Mouse (Mus musculus): ENCODE data around the gene Simc1. TPM values are rescaled to one million over a fixed set of nuclear protein-coding genes. Genes with fewer than 3 reads are reported as not detected.

The Simc1 gene
- total RNA-seq, 2 experiments from 2014 or later = 13.6 to 14.8 TPM

DNA sequence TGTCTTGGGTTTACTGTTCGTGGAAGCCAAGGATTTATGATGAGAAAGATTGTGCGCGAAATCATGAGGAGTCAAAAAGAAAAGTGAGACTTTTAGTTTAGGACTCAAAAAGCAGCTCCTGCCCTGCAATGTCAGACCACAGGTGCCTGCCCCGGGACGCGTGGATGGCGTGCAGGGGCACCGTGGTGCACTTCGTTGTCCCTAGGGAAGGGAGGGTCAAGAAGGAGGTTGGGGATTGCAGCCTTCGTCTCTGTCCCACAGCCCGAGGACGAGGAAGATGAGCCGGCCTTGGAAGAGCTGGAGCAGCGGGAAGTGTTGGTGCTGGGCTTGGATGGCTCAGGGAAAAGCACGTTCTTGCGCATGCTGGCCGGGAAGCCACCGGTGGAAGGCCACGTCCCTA lies 71.9 kb downstream of the Simc1 start:
- intact Hi-C loops (cut with DNase I) = no loop called here

GRCm38 (mm10) chr13:54577652-54578507 lies 74.3 kb downstream of the Simc1 start:
- no peak for DNase-seq (ENCODE audit: low spot score in 2 of 2)
- intact Hi-C loops (cut with DNase I) = no loop called here

More for the DNA sequence above, 71.9 kb downstream of the Simc1 start:
- no peak for DNase-seq (ENCODE audit: low spot score in 2 of 2)

DNA sequence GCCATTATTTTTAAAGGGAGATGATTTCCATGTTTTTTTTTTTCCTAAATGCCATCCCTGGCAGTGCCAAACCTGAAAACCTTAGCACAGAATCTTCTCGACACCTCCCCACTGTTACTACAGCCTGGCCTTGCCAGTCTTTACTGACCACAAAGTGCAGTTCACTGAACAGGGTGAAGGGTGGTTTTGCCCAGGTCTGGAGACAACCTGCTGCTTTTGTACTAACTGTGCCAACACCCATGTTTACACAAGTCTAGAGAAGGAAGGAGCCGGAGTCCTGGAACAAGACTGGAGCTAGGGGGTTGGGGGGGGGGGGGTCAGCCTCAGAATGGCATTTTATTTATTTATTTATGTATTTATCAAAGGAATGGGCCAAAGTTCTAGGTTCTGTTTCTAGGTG lies 77.8 kb downstream of the Simc1 start:
- intact Hi-C loops (cut with DNase I) = no loop called here
- no peak for DNase-seq (ENCODE audit: low spot score in 2 of 2)

DNA sequence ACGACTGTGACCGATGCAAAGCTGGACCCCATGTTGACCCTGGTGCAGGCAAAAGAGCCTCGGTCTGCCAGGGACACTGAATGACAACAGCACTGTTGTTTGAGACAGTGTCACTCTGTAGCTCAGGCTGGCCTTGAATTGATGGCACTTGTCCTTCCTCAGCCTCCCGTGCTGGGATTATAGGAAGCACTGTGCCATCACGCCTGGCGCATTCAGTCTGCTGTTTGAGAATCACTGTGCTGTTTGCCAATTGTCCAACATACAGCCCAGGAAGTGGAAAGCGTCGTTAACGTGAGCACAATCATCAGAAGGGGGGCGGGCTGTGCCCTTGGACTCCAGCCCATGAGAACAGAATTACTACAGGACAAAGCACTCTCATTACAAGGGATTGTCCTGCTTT lies 78.5 kb downstream of the Simc1 start:
- no peak for DNase-seq (ENCODE audit: low spot score in 2 of 2)
- intact Hi-C loops (cut with DNase I) = no loop called here

DNA sequence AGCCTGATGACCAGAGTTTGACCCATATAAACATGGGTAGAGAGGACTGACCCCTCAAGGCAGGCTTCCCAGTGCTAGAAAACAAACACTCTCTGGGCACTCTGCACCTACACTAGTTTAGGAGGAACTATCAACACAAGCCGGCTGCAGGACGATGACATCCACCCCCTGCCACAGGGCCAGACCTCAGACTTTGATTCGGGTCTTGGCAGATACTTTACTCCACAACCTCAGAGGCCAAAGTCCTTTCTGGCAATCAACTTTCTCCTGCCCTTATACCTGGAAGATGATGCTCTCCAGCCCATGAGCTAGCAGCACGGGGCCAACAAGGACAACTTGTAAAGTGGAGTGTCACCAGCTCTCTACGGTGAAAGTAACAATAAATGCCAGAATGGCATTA lies 79.3 kb downstream of the Simc1 start:
- DNase-seq (ENCODE audit: low spot score in 2 of 2) = no peak
- intact Hi-C loops (cut with DNase I) = no loop called here

DNA sequence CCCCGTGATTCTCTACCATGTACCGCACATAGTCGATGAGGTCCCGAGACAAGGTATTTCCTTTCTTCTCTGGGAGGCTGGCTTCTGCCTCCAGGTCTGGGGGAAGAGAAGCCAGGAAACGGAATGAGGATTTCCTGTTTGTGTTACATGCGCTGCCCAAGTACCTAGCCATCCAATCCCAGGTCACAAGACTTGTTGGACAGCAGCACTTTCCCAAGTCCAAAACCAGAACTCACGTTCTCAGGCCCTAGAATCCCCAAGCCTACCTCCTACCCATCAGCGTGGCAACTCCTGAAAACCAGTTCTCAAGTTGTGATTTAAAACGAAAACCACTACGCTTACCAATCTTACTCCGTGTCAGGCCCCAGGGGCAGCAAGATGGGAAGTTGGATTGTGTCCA lies 82.3 kb downstream of the Simc1 start:
- DNase-seq (ENCODE audit: low spot score in 2 of 2) = no peak
- intact Hi-C loops (cut with DNase I) = no loop called here

- intact Hi-C loops (cut with DNase I) = no loop called here
- no peak for DNase-seq (ENCODE audit: low spot score in 2 of 2)
These were observed 85.9 kb downstream of the Simc1 start for GRCm38 (mm10) chr13:54589414-54589995.

DNA sequence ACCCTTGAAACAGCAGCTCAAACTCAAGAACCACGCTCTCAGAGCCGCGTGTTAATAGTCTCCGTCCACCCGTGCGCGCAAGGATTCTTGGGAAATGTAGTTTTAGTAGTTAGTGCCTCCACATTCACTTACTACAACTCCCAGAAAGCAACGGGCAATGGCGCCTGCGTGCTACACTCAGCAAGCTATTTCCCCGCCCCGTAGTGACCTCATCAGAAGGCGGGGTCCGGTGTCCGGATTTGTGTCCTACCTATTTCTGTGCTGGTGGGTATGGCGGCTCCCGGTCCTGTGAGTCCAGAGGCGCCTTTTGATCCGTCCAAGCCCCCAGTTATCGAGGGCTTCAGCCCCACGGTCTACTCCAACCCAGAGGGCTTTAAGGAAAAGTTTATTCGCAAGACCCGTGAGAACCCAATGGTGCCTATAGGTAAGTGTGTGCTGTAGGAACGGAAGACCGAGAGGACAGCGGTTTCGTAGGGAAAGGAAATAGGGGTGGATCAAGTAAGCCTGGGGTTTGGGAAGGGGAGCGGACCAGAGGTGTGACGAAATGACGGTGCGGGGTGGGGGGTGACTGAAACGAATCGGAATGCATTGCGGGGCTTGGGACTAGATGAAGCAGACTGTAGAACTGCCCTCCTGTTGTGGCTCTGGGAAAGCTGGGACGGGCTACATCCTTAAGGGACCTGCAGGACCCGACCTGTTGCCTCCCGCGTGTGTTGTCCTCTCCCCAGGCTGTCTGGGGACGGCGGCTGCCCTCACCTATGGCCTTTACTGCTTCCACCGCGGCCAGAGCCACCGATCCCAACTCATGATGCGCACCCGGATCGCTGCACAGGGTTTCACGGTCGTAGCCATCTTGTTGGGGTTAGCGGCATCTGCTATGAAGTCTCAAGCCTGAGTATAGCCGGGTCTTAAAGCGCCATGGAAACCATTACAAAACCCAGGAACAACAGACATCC lies 86.7 kb downstream of the Simc1 start, which contains the start of the genes Nop16 and Higd2a:
Gene Nop16 (minus strand): TSS at position 95 of the 956 bp plus-strand sequence.
Gene Higd2a (plus strand): TSS at position 212 of the 956 bp plus-strand sequence.
- intact Hi-C loops (cut with DNase I) = no loop called here
- peak; percentile 97 to 99 for DNase-seq (ENCODE audit: low spot score in 2 of 2)

- no peak for DNase-seq (ENCODE audit: low spot score in 2 of 2)
- intact Hi-C loops (cut with DNase I) = no loop called here
These were observed 88.3 kb downstream of the Simc1 start for GRCm38 (mm10) chr13:54591776-54592356.

- DNase-seq (ENCODE audit: low spot score in 2 of 2) = no peak
- intact Hi-C loops (cut with DNase I) = no loop called here
These were observed 90.0 kb downstream of the Simc1 start for GRCm38 (mm10) chr13:54593617-54594016.

GRCm38 (mm10) chr13:54596107-54596690 lies 92.6 kb downstream of the Simc1 start:
- DNase-seq (ENCODE audit: low spot score in 2 of 2) = no peak
- intact Hi-C loops (cut with DNase I) = no loop called here

- intact Hi-C loops (cut with DNase I) = no loop called here
- no peak for DNase-seq (ENCODE audit: low spot score in 2 of 2)
These were observed 93.3 kb downstream of the Simc1 start for GRCm38 (mm10) chr13:54596870-54597269.

- intact Hi-C loops (cut with DNase I) = no loop called here
- no peak for DNase-seq (ENCODE audit: low spot score in 2 of 2)
These were observed 95.1 kb downstream of the Simc1 start for GRCm38 (mm10) chr13:54598622-54599143.

Small RNA genes within 50 kb of the gene (microRNA-seq; reads per million reads assigned to microRNA genes)
- gene Gm24195 = 0 reads per million in 2 experiments

Other genes starting within 250 kb of the Simc1 start
- 100 to 1,000 TPM; 689 to 707 TPM for gene Cplx2, start 132.4 kb upstream of the Simc1 start, total RNA-seq (2021)
- gene Thoc3, start 34.9 kb upstream of the Simc1 start, total RNA-seq (2021) = 10 to 100 TPM; 39.5 to 41.1 TPM
- 100 to 1,000 TPM; 149 to 151 TPM for gene 4833439L19Rik, start 61.7 kb downstream of the Simc1 start, total RNA-seq (2021)
- gene Arl10, start 71.2 kb downstream of the Simc1 start, total RNA-seq (2021) = 10 to 100 TPM; 25.6 to 28.5 TPM
- 10 to 100 TPM; 27.0 to 30.4 TPM for gene Nop16, start 86.3 kb downstream of the Simc1 start, total RNA-seq (2021)
- 100 to 1,000 TPM; 168 to 177 TPM for gene Higd2a, start 86.4 kb downstream of the Simc1 start, total RNA-seq (2021)
- gene Cltb, start 107.6 kb downstream of the Simc1 start, total RNA-seq (2021) = 100 to 1,000 TPM; 331 to 351 TPM
- gene Faf2, start 118.0 kb downstream of the Simc1 start, total RNA-seq (2021) = 10 to 100 TPM; 47.4 to 57.3 TPM
- gene Rnf44, start 190.1 kb downstream of the Simc1 start, total RNA-seq (2021) = 100 to 1,000 TPM; 138 to 149 TPM
- under 1 TPM; 0.24 to 0.36 TPM for gene Cdhr2, start 197.7 kb downstream of the Simc1 start, total RNA-seq (2021)
- gene Gprin1, start 246.1 kb downstream of the Simc1 start, total RNA-seq (2021) = 100 to 1,000 TPM; 151 to 168 TPM